Mouse (Mus musculus) liver, embryonic 14.5 days (tissue): ENCODE data around the gene Cct2. TPM values are rescaled to one million over a fixed set of nuclear protein-coding genes. Genes with fewer than 3 reads are reported as not detected.

ENCODE experiments used
- ATAC-seq: fragments of 200-750 bp; cut with Nextera tagmentation; 2 replicates; pipeline ENCODE4 v1.8.0; 2017; ENCODE audit warnings: moderate number of reproducible peaks, mild to moderate bottlenecking, moderate library complexity; ENCODE audit not compliant: insufficient read depth
- DNase-seq, 3 experiments: peaks; one replicate each; pipeline ENCODE4 v3.0.0-alpha.2; 2012 to 2013; ENCODE audit warnings: low read depth in 3 of 3, low spot score in 3 of 3
- H3K27ac ChIP-seq: fragments of 300-500 bp; sonication (generic); 2 replicates; pipeline ENCODE4 v1.5.1; 2014; ENCODE audit warnings: moderate library complexity, mild to moderate bottlenecking, control low read depth, inconsistent platforms
- H3K27me3 ChIP-seq: fragments of 300-500 bp; sonication (generic); 2 replicates; pipeline ENCODE4 v1.6.1; 2014; ENCODE audit warnings: mild to moderate bottlenecking, low read length, moderate library complexity; ENCODE audit not compliant: control insufficient read depth, insufficient read depth
- H3K36me3 ChIP-seq: fragments of 300-500 bp; sonication (generic); replicated peaks from 2 replicates; pipeline ENCODE4 v1.6.1; 2014; ENCODE audit warnings: low read depth; ENCODE audit not compliant: control insufficient read depth, insufficient read depth
- H3K4me1 ChIP-seq, 2 experiments: fragments of 200-500 bp in 1 of 2; fragments of 300-500 bp in 1 of 2; sonication (generic) in 1 of 2; replicated peaks; 2 replicates each; pipeline ENCODE4 v1.6.1; 2012 to 2014; ENCODE audit warnings: antibody characterized with exemption in 1 of 2, inconsistent platforms in 1 of 2, low read length in 1 of 2; ENCODE audit not compliant: control insufficient read depth in 2 of 2, insufficient read depth in 2 of 2
- H3K4me2 ChIP-seq: fragments of 300-500 bp; sonication (generic); 2 replicates; pipeline ENCODE4 v1.6.1; 2014; ENCODE audit warnings: low read depth, mild to moderate bottlenecking, control low read depth, moderate library complexity
- H3K4me3 ChIP-seq, 2 experiments: fragments of 200-500 bp in 1 of 2; fragments of 300-500 bp in 1 of 2; sonication (generic) in 1 of 2; 2 replicates each; pipeline ENCODE4 v1.5.1; 2012 to 2014; ENCODE audit warnings: low read depth in 2 of 2, low read length in 2 of 2, mild to moderate bottlenecking in 2 of 2, control low read depth in 1 of 2, inconsistent platforms in 1 of 2, moderate library complexity in 1 of 2; ENCODE audit not compliant: insufficient read depth in 1 of 2
- H3K9ac ChIP-seq: fragments of 300-500 bp; sonication (generic); replicated peaks from 2 replicates; pipeline ENCODE4 v1.6.1; 2014; ENCODE audit warnings: mild to moderate bottlenecking, control low read depth, moderate library complexity
- H3K9me3 ChIP-seq: fragments of 300-500 bp; sonication (generic); 2 replicates; pipeline ENCODE4 v1.6.1; 2016; ENCODE audit warnings: low read length, mixed read lengths; ENCODE audit not compliant: control insufficient read depth
- CTCF ChIP-seq: IDR thresholded peaks from 2 replicates; pipeline ENCODE4 v1.5.1; 2016; ENCODE audit warnings: antibody characterized with exemption, low read depth, control low read depth
- EP300 ChIP-seq: IDR thresholded peaks from 2 replicates; pipeline ENCODE4 v1.6.1; 2016; ENCODE audit warnings: antibody characterized with exemption, low read depth
- WGBS: fragments of 180-500 bp; shearing (Covaris S2); extraction: QIAGEN DNeasy Blood & Tissue Kit; methylation state at CpG from one replicate; pipeline ENCODE4 v1.1.7; 2014; ENCODE audit not compliant: insufficient replicate concordance; 5-methylcytosine and 5-hydroxymethylcytosine counted together
- polyA plus RNA-seq, 2 experiments: library from polyadenylated mRNA; depleted of rRNA in 1 of 2; stranded (reverse) in 1 of 2; unstranded in 1 of 2; fragments of >200 nt; fragmentation: Nextera tagmentation in 1 of 2; extraction: Ambion mirVana in 1 of 2; gene quantifications; 2 replicates each; pipeline versions ENCODE4 v1.2.1 to v1.2.3; 2012 to 2014

The Cct2 gene
- polyA plus RNA-seq, 2 experiments: 137 to 170 TPM

- H3K36me3 ChIP-seq: peaks cover 67% of the 10 kb centered on the region
- DNase-seq: peak in 1 of 3 experiments; percentile 37
These were observed 14.7 kb upstream of the Cct2 start for GRCm38 (mm10) chr10:117078284-117078683.

DNA sequence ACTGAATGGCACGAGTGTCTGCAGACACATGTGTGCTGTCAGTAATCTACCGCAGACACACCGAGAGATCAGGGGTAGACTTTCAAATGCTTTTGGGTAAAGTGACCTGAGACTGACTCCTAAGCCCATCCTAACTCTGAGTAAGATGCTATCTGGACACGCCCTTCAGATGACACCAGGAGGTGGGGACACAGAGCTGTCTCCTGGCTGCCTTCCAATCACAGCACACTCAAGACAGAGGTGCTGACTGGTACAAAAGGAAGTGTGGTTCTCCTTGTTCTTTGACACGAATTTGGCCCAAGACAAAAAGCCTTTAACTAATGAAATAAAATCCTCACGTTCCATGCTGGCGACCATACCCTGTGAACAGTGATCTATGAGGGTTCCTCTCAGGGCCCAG lies 9.6 kb upstream of the Cct2 start:
- 83% methylated on average over 7 of the region's 7 CpGs for WGBS
- TF ChIP-seq CTCF: no peak
- no peak for TF ChIP-seq EP300
- DNase-seq (no peak), ATAC-seq (no peak)
- no peak overlapping the region for H3K4me2 ChIP-seq
- no peaks in the 10 kb centered on the region for H3K9me3 ChIP-seq
- H3K4me3 ChIP-seq: no peak overlapping the region
- H3K9ac ChIP-seq: no peak overlapping the region
- no peaks in the 10 kb centered on the region for H3K27me3 ChIP-seq
- no peak overlapping the region for H3K27ac ChIP-seq
- H3K36me3 ChIP-seq: peaks cover 48% of the 10 kb centered on the region
- H3K4me1 ChIP-seq: no peaks in the 10 kb centered on the region

More at GRCm38 (mm10) chr10:117078284-117078683, 14.7 kb upstream of the Cct2 start:
- TF ChIP-seq CTCF: peak; percentile 93
- no peak for TF ChIP-seq EP300
- Histone ChIP-seq H3K9ac (no peak overlapping the region), H3K4me1 (peaks cover 0 to 7% of the 10 kb centered on the region in 2 experiments; a peak in 1 of 4 replicates), H3K4me2 (no peak overlapping the region), H3K27me3 (no peaks in the 10 kb centered on the region), H3K27ac (no peak overlapping the region), H3K4me3 (no peak overlapping the region), H3K9me3 (no peaks in the 10 kb centered on the region)
- WGBS: 65% methylated on average over 6 of the region's 6 CpGs
- ATAC-seq: peak; percentile 64; the same call in 1 of the 2 replicates

DNA sequence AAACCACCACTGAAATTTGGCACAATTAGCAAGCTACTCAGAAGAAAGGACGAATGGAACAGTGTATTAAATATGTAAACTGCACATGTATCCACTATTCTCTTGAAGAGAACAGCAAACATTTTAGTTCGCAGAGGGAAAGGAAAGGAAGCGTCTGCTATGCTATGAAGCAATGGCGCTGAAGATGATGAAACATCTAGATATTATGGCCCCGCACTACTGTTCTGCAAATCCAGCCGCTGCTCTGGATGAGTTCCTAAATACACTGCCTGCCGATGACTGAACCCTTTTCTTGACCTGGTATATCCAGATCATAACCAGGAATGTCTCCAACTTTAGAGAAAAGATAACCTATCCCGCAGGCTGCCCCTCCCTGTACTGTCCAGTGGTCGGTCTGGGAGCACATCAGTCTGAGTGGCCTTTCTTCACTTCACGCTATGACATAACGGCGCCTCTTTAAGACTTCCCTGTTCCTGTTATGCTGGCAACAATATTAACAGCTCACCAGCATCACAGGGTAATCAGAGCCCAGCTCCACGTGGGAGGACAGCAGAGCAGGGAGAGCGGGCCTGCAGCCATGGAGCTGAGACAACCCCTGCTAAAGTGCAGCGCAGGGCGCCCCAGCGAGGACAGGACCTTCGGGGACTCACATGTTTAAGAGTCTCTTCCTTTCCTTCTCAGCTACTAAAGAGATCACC lies 8.7 kb upstream of the Cct2 start:
- no peak for ATAC-seq

GRCm38 (mm10) chr10:117069109-117069508 lies 5.5 kb upstream of the Cct2 start:
- peak; percentile 44 for TF ChIP-seq CTCF
- TF ChIP-seq EP300: no peak
- Histone ChIP-seq H3K4me3 (no peak overlapping the region), H3K27ac (no peak overlapping the region), H3K4me1 (no peaks in the 10 kb centered on the region), H3K9me3 (no peaks in the 10 kb centered on the region), H3K27me3 (no peaks in the 10 kb centered on the region), H3K4me2 (no peak overlapping the region), H3K36me3 (peaks cover 20% of the 10 kb centered on the region), H3K9ac (no peak overlapping the region)
- 83% methylated on average over 3 of the region's 3 CpGs for WGBS
- DNase-seq (no peak), ATAC-seq (no peak)

More for the DNA sequence above, 8.7 kb upstream of the Cct2 start:
- Histone ChIP-seq H3K36me3 (peaks cover 43% of the 10 kb centered on the region), H3K4me3 (no peak overlapping the region), H3K9me3 (no peaks in the 10 kb centered on the region), H3K4me2 (no peak overlapping the region), H3K27me3 (no peaks in the 10 kb centered on the region), H3K9ac (no peak overlapping the region), H3K4me1 (no peaks in the 10 kb centered on the region), H3K27ac (no peak overlapping the region)
- no peak for DNase-seq
- WGBS: 83% methylated on average over 18 of the region's 18 CpGs
- TF ChIP-seq EP300 (no peak), CTCF (no peak)

GRCm38 (mm10) chr10:117064076-117064475 lies 462 bp upstream of the Cct2 start:
- DNase-seq: no peak
- peak overlapping the region; percentile 35 for H3K9ac ChIP-seq

More at GRCm38 (mm10) chr10:117064076-117064475, 462 bp upstream of the Cct2 start:
- H3K27me3 ChIP-seq: no peaks in the 10 kb centered on the region
- WGBS: 4% methylated on average over 7 of the region's 7 CpGs
- H3K4me2 ChIP-seq: peak overlapping the region; percentile 70
- no peak for TF ChIP-seq CTCF
- TF ChIP-seq EP300: no peak
- no peaks in the 10 kb centered on the region for H3K9me3 ChIP-seq
- H3K4me1 ChIP-seq: no peaks in the 10 kb centered on the region; a peak in 2 of 4 replicates
- peak overlapping the region; percentile 24; the same call in 1 of the 2 replicates for H3K27ac ChIP-seq
- H3K36me3 ChIP-seq: peaks cover 34% of the 10 kb centered on the region
- no peak for ATAC-seq
- H3K4me3 ChIP-seq: peak overlapping the region; percentile 48 to 85; a peak in 3 of 4 replicates
